Comparison of ENCODE assay signal across 10 mouse cellular contexts in the genomic region with DNA sequence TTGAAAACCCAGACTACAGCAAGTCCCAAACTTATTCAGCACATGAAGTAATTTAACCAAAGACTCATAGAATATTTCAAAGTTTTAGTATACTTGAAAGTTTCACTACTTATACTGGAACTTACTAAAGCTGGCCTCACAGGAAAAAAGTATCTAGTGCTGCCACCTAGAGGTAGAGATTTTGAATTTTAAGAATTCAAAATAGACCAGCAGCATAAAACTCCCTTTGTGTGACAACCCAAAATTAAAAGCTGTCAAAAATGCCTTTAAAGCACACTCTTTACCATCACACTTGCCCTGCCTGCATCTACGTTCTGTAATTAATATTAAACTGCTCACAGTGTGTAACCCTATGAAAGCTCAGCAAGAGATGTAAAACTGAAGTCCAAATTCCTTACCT.
A peak's percentile ranks its signal among the peaks of the same experiment; 100 is the strongest.
DNase-seq lines count a peak whose midpoint lies in the region; ATAC-seq lines count a peak whose summit lies in the region.
"Had no signal": no experiment of that assay in that cellular context is flagged by ENCODE, and none has a peak within 500 bp of the region (broad histone marks: within the 10 kb centered on the region; RNA-seq: fewer than 3 reads in every experiment).

No protein-coding gene starts in this region.

- no peaks in the 10 kb centered on the region for H3K27me3 ChIP-seq in embryonic facial prominence, embryonic 11.5 days (ENCODE audit: control insufficient read depth, insufficient read depth, low read length)
- H3K27me3 ChIP-seq in embryonic facial prominence, embryonic 10.5 days (replicated peaks; ENCODE audit: low read depth, poor library complexity, severe bottlenecking): no peaks in the 10 kb centered on the region
- H3K27me3 ChIP-seq: midbrain, embryonic 12.5 days had no signal

- no peaks in the 10 kb centered on the region for H3K9me3 ChIP-seq in embryonic facial prominence, embryonic 11.5 days (replicated peaks; ENCODE audit: control insufficient read depth, low read length)
- H3K9me3 ChIP-seq in embryonic facial prominence, embryonic 10.5 days: no peaks in the 10 kb centered on the region
- H3K9me3 ChIP-seq: midbrain, embryonic 12.5 days had no signal

- no peak overlapping the region for H3K27ac ChIP-seq in embryonic facial prominence, embryonic 11.5 days (replicated peaks; ENCODE audit: low read depth, low read length)
- no peak overlapping the region for H3K27ac ChIP-seq in embryonic facial prominence, embryonic 10.5 days (replicated peaks)
- H3K27ac ChIP-seq: midbrain, embryonic 12.5 days had no signal

- no peak overlapping the region for H3K4me3 ChIP-seq in embryonic facial prominence, embryonic 11.5 days (ENCODE audit: low read depth, low read length)
- H3K4me3 ChIP-seq in embryonic facial prominence, embryonic 10.5 days: no peak overlapping the region
- H3K4me3 ChIP-seq: midbrain, embryonic 12.5 days had no signal

- WGBS in embryonic facial prominence, embryonic 11.5 days: 54% methylated on average over 1 of the region's 1 CpGs
- WGBS in embryonic facial prominence, embryonic 10.5 days: 54% methylated on average over 1 of the region's 1 CpGs

- H3K36me3 ChIP-seq in embryonic facial prominence, embryonic 11.5 days (replicated peaks; ENCODE audit: control insufficient read depth, insufficient read depth, low read depth, low read length): no peaks in the 10 kb centered on the region
- H3K36me3 ChIP-seq in embryonic facial prominence, embryonic 10.5 days (replicated peaks): no peaks in the 10 kb centered on the region
- H3K36me3 ChIP-seq: midbrain, embryonic 12.5 days had no signal

- H3K9ac ChIP-seq in embryonic facial prominence, embryonic 11.5 days (replicated peaks; ENCODE audit: low read length): no peak overlapping the region
- H3K9ac ChIP-seq: midbrain, embryonic 12.5 days had no signal

- H3K4me2 ChIP-seq in embryonic facial prominence, embryonic 11.5 days (ENCODE audit: low read depth, low read length): no peak overlapping the region
- H3K4me2 ChIP-seq: heart, embryonic 11.5 days; midbrain, embryonic 12.5 days had no signal

- peak; percentile 59 for DNase-seq in embryonic facial prominence, embryonic 11.5 days (ENCODE audit: low spot score)
- no peak for DNase-seq in embryonic facial prominence, embryonic 10.5 days (ENCODE audit: low spot score)
- DNase-seq in layer of hippocampus, adult 9-10 months (ENCODE audit: low spot score): peak; percentile 7
- no peak for DNase-seq in layer of hippocampus, adult 11-12 months (ENCODE audit: low spot score)
- peak; percentile 25 for DNase-seq in CD4-positive, CD25-positive, alpha-beta regulatory T cell, adult 2 months (ENCODE audit: low read depth, low spot score)
- DNase-seq in c-Kit-positive CD71-positive TER-119-positive erythroid progenitor cells, embryonic 14.5 days (ENCODE audit: low spot score): peak; percentile 13
- DNase-seq in B cell, adult 2 months: no peak
- no peak for DNase-seq in left cerebral cortex, adult 8-10 months (ENCODE audit: low spot score in 2 of 2)

- no peak for ATAC-seq in embryonic facial prominence, embryonic 11.5 days (replicated peaks; ENCODE audit: insufficient number of reproducible peaks, low FRiP score, low TSS enrichment, low read depth)

- no peaks in the 10 kb centered on the region for H3K4me1 ChIP-seq in embryonic facial prominence, embryonic 11.5 days (ENCODE audit: control insufficient read depth, insufficient read depth, low read length)
- no peaks in the 10 kb centered on the region for H3K4me1 ChIP-seq in embryonic facial prominence, embryonic 10.5 days
- H3K4me1 ChIP-seq: midbrain, embryonic 12.5 days had no signal

Comparison
In these comparisons a context has a peak if more than half of its experiments do, and no peak if none do; other contexts are left out.
1. DNase-seq: peak in embryonic facial prominence, embryonic 11.5 days (single experiment), layer of hippocampus, adult 9-10 months (single experiment), CD4-positive, CD25-positive, alpha-beta regulatory T cell, adult 2 months (single experiment) and c-Kit-positive CD71-positive TER-119-positive erythroid progenitor cells, embryonic 14.5 days (single experiment); none in embryonic facial prominence, embryonic 10.5 days (single experiment), layer of hippocampus, adult 11-12 months (single experiment), B cell, adult 2 months (0 of 2) and left cerebral cortex, adult 8-10 months (0 of 2).